Mouse (Mus musculus) heart, embryonic 14.5 days (tissue): ENCODE data around the gene Mplkip. TPM values are rescaled to one million over a fixed set of nuclear protein-coding genes. Genes with fewer than 3 reads are reported as not detected.

Experiments
- ATAC-seq: fragments of 200-750 bp; cut with Nextera tagmentation; 2 replicates; pipeline ENCODE4 v1.8.0; 2017; ENCODE audit warnings: low read depth, moderate TSS enrichment; ENCODE audit not compliant: insufficient number of reproducible peaks, insufficient read depth, low FRiP score
- H3K27ac ChIP-seq, 2 experiments: fragments of 200-500 bp in 1 of 2; fragments of 300-500 bp in 1 of 2; sonication (generic) in 1 of 2; replicated peaks in 1 of 2; 2 replicates each; pipeline ENCODE4 v1.5.1; 2012 to 2014; ENCODE audit warnings: low read depth in 2 of 2, low read length in 2 of 2, control low read depth in 1 of 2, mild to moderate bottlenecking in 1 of 2, mixed read lengths in 1 of 2; ENCODE audit not compliant: control insufficient read depth in 1 of 2, insufficient read depth in 1 of 2
- H3K27me3 ChIP-seq: fragments of 300-500 bp; sonication (generic); 2 replicates; pipeline ENCODE4 v1.6.1; 2014; ENCODE audit warnings: mild to moderate bottlenecking, low read length, control low read depth; ENCODE audit not compliant: control insufficient read depth, insufficient read depth
- H3K36me3 ChIP-seq: fragments of 300-500 bp; sonication (generic); 2 replicates; pipeline ENCODE4 v1.6.1; 2014; ENCODE audit warnings: mild to moderate bottlenecking, control low read depth, low read length, mixed read lengths; ENCODE audit not compliant: control insufficient read depth, insufficient read depth
- H3K4me1 ChIP-seq, 2 experiments: fragments of 200-500 bp in 1 of 2; fragments of 300-500 bp in 1 of 2; sonication (generic) in 1 of 2; 2 replicates each; pipeline ENCODE4 v1.6.1; 2012 to 2014; ENCODE audit warnings: low read length in 2 of 2, control low read depth in 1 of 2, mixed read lengths in 1 of 2; ENCODE audit not compliant: control insufficient read depth in 2 of 2, insufficient read depth in 2 of 2
- H3K4me2 ChIP-seq: fragments of 300-500 bp; sonication (generic); 2 replicates; pipeline ENCODE4 v1.6.1; 2014; ENCODE audit warnings: mild to moderate bottlenecking, low read length
- H3K4me3 ChIP-seq, 2 experiments: fragments of 200-500 bp in 1 of 2; fragments of 300-500 bp in 1 of 2; sonication (generic) in 1 of 2; 2 replicates each; pipeline ENCODE4 v1.5.1; 2012 to 2014; ENCODE audit warnings: low read length in 2 of 2, mild to moderate bottlenecking in 2 of 2, control low read depth in 1 of 2, low read depth in 1 of 2, moderate library complexity in 1 of 2; ENCODE audit not compliant: control insufficient read depth in 1 of 2, insufficient read depth in 1 of 2
- H3K9ac ChIP-seq: fragments of 300-500 bp; sonication (generic); 2 replicates; pipeline ENCODE4 v1.6.1; 2014; ENCODE audit warnings: mild to moderate bottlenecking, low read length
- H3K9me3 ChIP-seq: fragments of 300-500 bp; sonication (generic); 2 replicates; pipeline ENCODE4 v1.6.1; 2016; ENCODE audit warnings: low read length, control low read depth; ENCODE audit not compliant: control insufficient read depth
- WGBS: fragments of 180-500 bp; shearing (Covaris S2); extraction: QIAGEN DNeasy Blood & Tissue Kit; methylation state at CpG from one replicate; pipeline ENCODE4 v1.1.7; 2014; 5-methylcytosine and 5-hydroxymethylcytosine counted together
- polyA plus RNA-seq: library from polyadenylated mRNA; unstranded; fragments of >200 nt; fragmentation: Nextera tagmentation; extraction: Ambion mirVana; gene quantifications from 2 replicates; pipeline ENCODE4 v1.2.1, GENCODE M21; 2014

The Mplkip gene
- polyA plus RNA-seq, 1 experiment from 2014 or later = 38.6 TPM

DNA sequence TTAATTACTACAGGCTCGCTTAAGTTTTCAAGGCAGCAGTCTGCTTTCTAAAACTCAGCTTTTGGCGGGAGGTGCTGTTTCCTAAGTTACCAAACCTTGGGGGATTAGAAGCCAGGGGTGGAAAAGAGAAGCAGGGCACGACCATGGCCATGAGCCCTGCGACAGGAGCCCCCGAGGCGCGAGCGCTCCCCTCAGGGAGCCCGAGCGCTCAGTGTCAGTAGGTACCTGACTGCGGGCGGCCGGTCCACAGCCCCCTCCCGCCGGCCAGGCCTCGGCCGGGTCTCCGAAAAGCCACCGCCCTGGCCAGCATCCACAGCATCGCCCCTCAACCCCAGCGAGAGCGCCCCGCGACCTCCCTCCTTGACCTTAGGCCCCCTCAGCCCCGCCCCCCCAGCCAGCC lies 578 bp upstream of the Mplkip start:
- peak; percentile 77 for ATAC-seq
- 1% methylated on average over 21 of the region's 25 CpGs for WGBS
- H3K4me2 ChIP-seq = peak overlapping the region; percentile 71
- H3K27ac ChIP-seq = peak overlapping the region; percentile 46 to 88
- H3K4me3 ChIP-seq = peak overlapping the region; percentile 69 to 83
- H3K36me3 ChIP-seq = no peaks in the 10 kb centered on the region
- H3K9ac ChIP-seq = peak overlapping the region; percentile 90
- no peaks in the 10 kb centered on the region for H3K27me3 ChIP-seq
- H3K9me3 ChIP-seq = no peaks in the 10 kb centered on the region
- peaks cover 2 to 8% of the 10 kb centered on the region in 2 experiments; a peak in 2 of 4 replicates for H3K4me1 ChIP-seq

DNA sequence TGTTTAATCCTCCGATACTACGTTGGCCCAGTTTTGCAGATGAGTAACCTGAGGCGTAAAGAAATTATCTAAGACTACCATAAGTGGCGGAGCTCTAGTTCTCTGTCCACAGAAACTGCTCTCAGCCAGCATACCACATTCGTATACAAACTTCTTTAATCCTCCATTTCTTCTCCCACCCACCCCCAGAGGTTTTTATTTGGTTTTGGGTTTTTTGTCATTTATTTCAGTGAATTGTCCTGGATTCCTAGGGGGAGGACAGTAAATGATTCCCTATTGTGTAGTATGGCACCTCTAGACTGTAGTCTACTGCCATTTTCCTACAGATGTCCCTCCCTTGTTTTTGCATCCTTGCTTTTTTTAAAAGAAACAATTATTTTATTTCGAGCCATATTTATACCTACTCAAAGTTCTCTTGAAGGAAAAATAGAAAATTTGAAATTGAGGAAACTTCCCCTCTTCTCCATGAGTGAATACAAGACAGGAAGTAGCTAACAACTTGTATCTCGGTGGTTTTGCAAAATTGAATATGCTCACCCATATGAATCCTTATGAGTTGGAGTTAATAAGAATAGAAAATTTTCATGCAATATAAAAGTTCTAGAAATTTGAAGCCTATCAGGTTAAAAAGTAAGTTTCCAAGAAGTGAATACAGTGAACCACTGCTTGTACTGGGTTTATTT lies 1.0 kb downstream of the Mplkip start:
- no peak for ATAC-seq
- Histone ChIP-seq H3K27ac (peak overlapping the region; percentile 94 to 96), H3K4me1 (peaks cover 0 to 8% of the 10 kb centered on the region in 2 experiments; a peak in 2 of 4 replicates), H3K9ac (peak overlapping the region; percentile 95), H3K4me3 (peak overlapping the region; percentile 61 to 83), H3K9me3 (no peaks in the 10 kb centered on the region), H3K4me2 (peak overlapping the region; percentile 70), H3K27me3 (no peaks in the 10 kb centered on the region), H3K36me3 (no peaks in the 10 kb centered on the region)
- 11% methylated on average over 7 of the region's 7 CpGs for WGBS

DNA sequence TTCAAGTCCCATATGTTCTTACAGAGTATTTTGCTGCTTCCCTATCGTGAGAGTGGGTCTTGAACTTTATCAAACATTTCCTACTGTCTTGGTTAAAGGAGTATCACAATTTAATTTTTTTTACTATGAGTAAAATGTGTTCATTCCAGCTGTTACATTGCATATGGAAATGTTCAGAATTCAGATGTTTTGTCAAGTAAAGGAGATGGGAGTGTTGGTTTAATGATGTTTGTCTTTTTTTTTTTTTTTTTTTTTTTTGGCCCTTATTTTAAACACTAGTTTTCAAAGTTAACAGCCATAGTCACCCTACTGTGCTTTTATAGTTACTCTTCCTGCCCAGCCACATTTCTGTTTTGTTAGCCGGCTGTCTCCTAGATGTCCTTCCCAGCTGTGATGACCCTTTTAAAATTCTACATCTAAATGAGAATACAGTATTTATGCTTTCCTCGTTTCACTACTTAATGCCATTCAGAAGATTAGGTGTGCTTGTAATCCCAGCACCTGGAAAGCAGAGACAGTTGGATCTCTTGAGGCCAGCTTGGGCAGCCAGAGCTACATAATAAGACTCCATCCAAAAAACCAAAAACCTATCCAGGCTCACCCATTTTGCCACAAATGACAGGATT lies 5.2 kb downstream of the Mplkip start:
- H3K36me3 ChIP-seq = no peaks in the 10 kb centered on the region
- peaks cover 0 to 9% of the 10 kb centered on the region in 2 experiments; a peak in 1 of 4 replicates for H3K4me1 ChIP-seq
- no peak for ATAC-seq
- no peak overlapping the region for H3K9ac ChIP-seq
- H3K4me2 ChIP-seq = no peak overlapping the region
- 84% methylated on average over 3 of the region's 3 CpGs for WGBS
- no peaks in the 10 kb centered on the region for H3K27me3 ChIP-seq
- H3K4me3 ChIP-seq = no peak overlapping the region
- no peak overlapping the region for H3K27ac ChIP-seq
- no peaks in the 10 kb centered on the region for H3K9me3 ChIP-seq

DNA sequence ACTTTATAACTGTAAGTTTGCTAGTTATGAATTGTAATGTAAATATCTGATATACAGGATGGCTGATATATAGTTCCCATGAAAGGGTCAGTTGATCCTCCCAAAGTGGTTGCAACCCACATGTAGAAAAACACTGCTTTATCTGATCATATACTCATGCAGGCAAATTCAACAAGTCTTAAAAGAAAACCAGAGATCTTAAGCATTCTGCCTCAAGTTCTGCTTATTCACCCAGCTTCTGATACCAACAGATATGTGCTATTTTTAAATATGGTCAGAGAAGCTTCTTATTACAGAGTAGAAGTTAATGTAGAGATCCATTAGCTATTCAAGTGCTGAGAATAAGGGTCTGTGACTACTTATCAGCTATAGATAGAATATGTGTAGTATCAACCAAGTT lies 6.3 kb downstream of the Mplkip start:
- no peaks in the 10 kb centered on the region for H3K27me3 ChIP-seq
- no peak for ATAC-seq
- no peak overlapping the region for H3K4me2 ChIP-seq

DNA sequence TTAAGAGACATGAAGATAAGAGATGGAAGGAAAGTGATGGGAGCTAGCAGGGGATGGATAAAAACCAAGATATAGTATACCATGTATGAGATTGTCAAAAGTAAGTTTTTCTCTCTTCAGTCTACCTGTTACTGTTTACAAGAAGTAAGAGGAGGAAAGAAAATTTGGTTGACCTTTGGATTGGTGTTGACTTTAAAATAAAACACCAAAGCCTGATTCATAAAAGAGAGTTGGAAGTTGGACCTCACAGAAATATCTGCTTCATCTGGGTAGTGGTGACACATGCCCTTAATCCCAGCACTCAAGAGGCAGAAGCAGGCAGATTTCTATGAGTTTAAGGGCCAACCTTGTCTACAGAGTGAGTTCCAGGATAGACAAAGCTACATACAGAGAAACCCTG lies 7.3 kb downstream of the Mplkip start:
- no peak for ATAC-seq
- Histone ChIP-seq H3K4me3 (no peak overlapping the region), H3K9me3 (no peaks in the 10 kb centered on the region), H3K27me3 (no peaks in the 10 kb centered on the region), H3K4me2 (no peak overlapping the region), H3K27ac (no peak overlapping the region), H3K36me3 (no peaks in the 10 kb centered on the region), H3K4me1 (peaks cover 0 to 5% of the 10 kb centered on the region in 2 experiments; a peak in 1 of 4 replicates), H3K9ac (no peak overlapping the region)

More for the DNA sequence above, 6.3 kb downstream of the Mplkip start:
- Histone ChIP-seq H3K4me1 (peaks cover 0 to 6% of the 10 kb centered on the region in 2 experiments; a peak in 1 of 4 replicates), H3K9me3 (no peaks in the 10 kb centered on the region), H3K36me3 (no peaks in the 10 kb centered on the region), H3K4me3 (no peak overlapping the region), H3K9ac (no peak overlapping the region), H3K27ac (no peak overlapping the region)

DNA sequence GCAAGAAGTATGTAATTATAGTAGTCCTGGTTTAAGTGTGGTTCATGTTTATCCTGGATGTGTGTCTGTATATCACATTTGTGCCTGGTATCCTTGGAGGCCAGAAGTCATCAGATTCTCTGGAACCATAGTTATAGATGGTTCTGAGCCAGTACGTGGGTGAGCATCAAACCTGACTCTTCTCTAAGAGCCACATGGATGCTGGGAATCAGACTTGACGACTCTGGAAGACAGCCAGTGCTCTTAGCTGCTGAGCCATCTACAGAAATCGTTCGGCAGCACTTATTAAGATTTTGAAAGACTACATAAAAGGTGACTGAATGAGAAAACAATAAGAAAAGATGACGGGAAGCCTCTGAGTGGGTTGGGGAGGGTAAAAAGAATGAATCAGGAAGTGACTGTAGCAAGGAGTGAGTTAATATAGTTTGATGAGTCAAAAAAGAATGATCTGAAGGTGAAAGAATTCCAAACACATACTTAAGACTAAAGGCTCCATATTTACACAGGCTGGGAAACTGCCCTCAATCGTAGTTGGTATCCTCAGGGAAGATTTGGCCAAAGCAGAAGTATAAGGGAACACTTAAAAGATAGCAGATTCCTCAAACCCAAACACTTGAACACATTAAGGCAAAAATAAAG lies 10.3 kb downstream of the Mplkip start:
- Histone ChIP-seq H3K9ac (no peak overlapping the region), H3K27ac (no peak overlapping the region), H3K4me1 (peaks cover 0 to 5% of the 10 kb centered on the region in 2 experiments; a peak in 1 of 4 replicates), H3K4me3 (no peak overlapping the region), H3K36me3 (no peaks in the 10 kb centered on the region), H3K4me2 (no peak overlapping the region), H3K9me3 (no peaks in the 10 kb centered on the region), H3K27me3 (no peaks in the 10 kb centered on the region)
- ATAC-seq = no peak
- 69% methylated on average over 6 of the region's 6 CpGs for WGBS

DNA sequence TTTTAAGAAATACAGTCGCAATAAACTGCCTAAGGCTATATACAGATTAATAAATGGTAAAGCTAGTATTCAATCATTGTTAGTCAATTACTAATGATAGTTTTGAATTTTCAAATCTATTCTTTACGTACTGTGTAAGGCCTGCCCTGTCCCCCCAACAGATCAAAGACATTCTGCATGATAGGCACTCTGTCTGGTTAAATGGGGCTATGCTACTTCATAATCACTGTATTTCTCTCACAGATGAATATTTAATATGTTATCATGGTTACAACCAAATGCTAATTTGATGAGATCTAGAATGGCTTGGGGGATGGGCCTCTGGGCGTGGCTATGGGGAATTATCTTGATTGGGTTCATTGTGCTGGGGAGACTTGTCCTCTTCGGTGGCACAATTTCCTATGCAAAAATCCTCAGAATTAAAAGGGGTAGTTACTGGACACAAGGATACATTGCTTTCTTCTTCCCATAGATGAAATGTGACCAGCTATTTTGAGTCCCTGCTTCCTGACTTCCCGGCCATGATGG lies 13.9 kb downstream of the Mplkip start:
- H3K27me3 ChIP-seq = no peaks in the 10 kb centered on the region
- no peaks in the 10 kb centered on the region for H3K9me3 ChIP-seq
- WGBS = 88% methylated on average over 5 of the region's 5 CpGs
- no peak overlapping the region for H3K4me2 ChIP-seq
- no peaks in the 10 kb centered on the region for H3K4me1 ChIP-seq
- no peak overlapping the region for H3K27ac ChIP-seq
- H3K4me3 ChIP-seq = no peak overlapping the region
- ATAC-seq = no peak
- no peak overlapping the region for H3K9ac ChIP-seq
- H3K36me3 ChIP-seq = peaks cover 5% of the 10 kb centered on the region; the same call in 1 of the 2 replicates
